Mouse (Mus musculus) forebrain, embryonic 10.5 days (tissue): ENCODE measurements around the gene Chchd10. TPM values are rescaled to one million over a fixed set of nuclear protein-coding genes. Genes with fewer than 3 reads are reported as not detected.

Experiments used
- DNase-seq: peaks from one replicate; pipeline ENCODE4 v3.0.0-alpha.2; 2017; ENCODE audit warnings: low spot score; ENCODE audit errors: extremely low spot score
- H3K27ac ChIP-seq: fragments of 300-500 bp; sonication (generic); 2 replicates; pipeline ENCODE4 v1.5.1; 2016; ENCODE audit warnings: mild to moderate bottlenecking
- H3K27me3 ChIP-seq: fragments of 300-500 bp; sonication (generic); 2 replicates; pipeline ENCODE4 v1.6.1; 2016; ENCODE audit warnings: mild to moderate bottlenecking; ENCODE audit not compliant: poor library complexity, severe bottlenecking
- H3K36me3 ChIP-seq: fragments of 300-500 bp; sonication (generic); replicated peaks from 2 replicates; pipeline ENCODE4 v1.6.1; 2016; ENCODE audit warnings: mild to moderate bottlenecking, moderate library complexity
- H3K4me1 ChIP-seq: fragments of 300-500 bp; sonication (generic); 2 replicates; pipeline ENCODE4 v1.6.1; 2016
- H3K4me3 ChIP-seq: fragments of 300-500 bp; sonication (generic); 2 replicates; pipeline ENCODE4 v1.5.1; 2016; ENCODE audit warnings: mild to moderate bottlenecking, moderate library complexity
- H3K9me3 ChIP-seq: fragments of 300-500 bp; sonication (generic); 2 replicates; pipeline ENCODE4 v1.6.1; 2016; ENCODE audit warnings: mild to moderate bottlenecking, moderate library complexity
- WGBS: fragments of 180-500 bp; shearing (Covaris S2); methylation state at CpG from one replicate; pipeline ENCODE4 v1.1.7; 2016; 5-methylcytosine and 5-hydroxymethylcytosine counted together
- polyA plus RNA-seq: library from polyadenylated mRNA; unstranded; fragments of >200 nt; fragmentation: Nextera tagmentation; extraction: Ambion mirVana; gene quantifications from 2 replicates; pipeline ENCODE4 v1.2.1, GENCODE M21; 2016

The Chchd10 gene
- polyA plus RNA-seq, 1 experiment from 2014 or later = 8.8 TPM

DNA sequence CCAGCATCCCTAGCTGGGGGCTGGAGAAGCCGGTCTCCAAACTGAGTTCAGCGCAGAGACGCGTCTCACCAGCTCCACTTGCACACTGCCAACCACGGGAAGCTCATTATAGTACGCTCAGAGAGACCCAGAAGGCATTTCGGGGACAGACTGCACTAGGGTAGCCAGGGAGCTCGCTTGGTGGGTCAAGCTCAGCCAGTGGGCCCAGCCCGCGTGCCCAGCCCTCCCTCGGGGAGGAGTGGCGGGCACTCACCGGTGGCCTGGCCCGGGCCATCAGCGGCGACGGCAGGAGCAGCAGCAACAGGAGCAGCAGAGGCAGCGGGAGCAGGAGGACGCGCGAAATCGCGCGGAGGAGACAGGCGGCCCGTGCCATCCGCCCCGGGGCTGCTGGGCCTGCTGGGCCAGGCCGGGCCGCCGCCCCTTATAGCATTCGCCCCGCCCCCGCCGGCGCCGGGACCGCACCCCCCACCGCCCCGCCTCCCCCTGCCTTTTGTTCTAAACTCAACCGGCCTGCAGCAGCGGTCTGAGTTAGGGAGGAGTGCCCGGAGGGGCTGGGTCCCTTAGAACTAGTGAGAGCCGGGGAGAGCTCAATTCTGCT is 750 bp upstream of the Chchd10 start:
- H3K27ac ChIP-seq = peak overlapping the region; percentile 90
- WGBS = under 1% methylated on average over 40 of the region's 44 CpGs
- peaks cover 9% of the 10 kb centered on the region for H3K36me3 ChIP-seq
- peaks cover 49% of the 10 kb centered on the region for H3K4me1 ChIP-seq
- H3K4me3 ChIP-seq = peak overlapping the region; percentile 74
- no peaks in the 10 kb centered on the region for H3K9me3 ChIP-seq
- peaks cover 92% of the 10 kb centered on the region for H3K27me3 ChIP-seq
- peak; percentile 72 for DNase-seq

DNA sequence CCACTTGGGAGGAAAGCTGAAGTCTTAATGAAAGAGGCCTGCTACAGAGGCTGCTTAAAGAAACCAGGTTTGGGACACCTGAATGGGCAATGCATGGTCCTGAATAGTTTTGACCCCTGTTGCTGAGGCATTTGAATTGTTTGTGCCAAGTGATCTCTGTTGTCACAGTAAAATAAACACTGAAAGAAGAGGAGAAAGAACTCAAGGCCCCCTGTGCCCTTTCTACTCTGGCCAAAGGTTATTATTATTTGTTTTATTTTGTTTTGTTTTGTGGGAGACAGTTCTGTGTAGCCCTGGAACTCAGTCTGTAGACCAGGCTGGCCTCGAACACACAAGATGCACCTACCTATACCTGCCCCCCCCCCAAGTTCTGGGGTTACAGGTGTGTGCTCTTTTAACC is 2.1 kb downstream of the Chchd10 start:
- peaks cover 97% of the 10 kb centered on the region for H3K27me3 ChIP-seq
- DNase-seq = no peak
- WGBS = 76% methylated on average over 1 of the region's 1 CpGs
- H3K4me3 ChIP-seq = peak overlapping the region; percentile 70
- H3K4me1 ChIP-seq = peaks cover 57% of the 10 kb centered on the region
- no peak overlapping the region for H3K27ac ChIP-seq
- H3K9me3 ChIP-seq = no peaks in the 10 kb centered on the region
- H3K36me3 ChIP-seq = no peaks in the 10 kb centered on the region

DNA sequence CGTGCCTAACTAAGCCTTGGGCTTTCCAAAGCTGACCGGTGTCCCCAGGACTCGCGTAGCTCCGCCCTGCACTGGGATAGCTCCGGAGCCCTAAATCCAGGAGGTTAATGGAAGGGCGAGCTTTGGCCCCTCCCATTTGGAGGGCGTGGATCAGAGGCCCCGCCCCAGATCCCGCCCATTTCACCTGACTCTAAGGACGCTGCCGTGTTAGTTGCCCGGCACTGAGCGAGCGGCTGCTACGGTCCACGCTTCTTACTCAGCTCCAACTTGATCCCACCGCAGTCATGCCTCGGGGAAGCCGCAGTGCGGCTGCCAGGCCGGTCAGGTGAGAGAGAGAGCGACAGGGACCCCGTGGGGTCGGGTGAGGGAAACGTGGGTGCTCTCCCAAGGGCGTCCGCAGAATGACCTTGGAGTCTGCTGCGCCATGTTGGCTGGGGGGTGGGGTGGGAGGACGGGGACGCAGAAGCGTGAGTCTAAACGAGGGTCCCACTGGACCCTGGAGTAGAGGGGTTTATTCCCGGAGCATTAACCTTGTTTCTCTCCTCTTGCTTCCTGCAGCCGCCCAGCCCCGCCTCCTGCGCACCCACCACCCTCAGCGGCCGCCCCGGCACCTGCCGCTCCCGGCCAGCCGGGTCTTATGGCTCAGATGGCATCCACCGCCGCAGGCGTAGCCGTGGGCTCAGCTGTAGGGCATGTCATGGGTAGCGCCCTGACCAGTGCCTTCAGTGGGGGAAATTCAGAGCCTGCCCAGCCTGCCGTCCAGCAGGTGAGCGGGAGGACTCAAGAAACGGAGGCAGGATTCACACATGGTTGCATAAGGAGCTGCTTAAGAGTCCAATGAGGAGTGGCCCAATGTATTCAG is 3.0 kb downstream of the Chchd10 start, which contains the start of gene Mmp11:
TSS of gene Mmp11 (minus strand) at position 817 of the 862 bp plus-strand sequence.
- Histone ChIP-seq H3K4me3 (peak within 1 kb of the TSS; percentile 70), H3K4me1 (peaks cover 57% of the 10 kb centered on the region), H3K27me3 (peaks cover 92% of the 10 kb centered on the region), H3K9me3 (no peaks in the 10 kb centered on the region), H3K27ac (peak within 1 kb of the TSS; percentile 66), H3K36me3 (no peaks in the 10 kb centered on the region)
- WGBS = 2% methylated on average over 51 of the region's 51 CpGs
- peak; percentile 78 for DNase-seq

- no peak for DNase-seq
- Histone ChIP-seq H3K4me1 (peaks cover 52% of the 10 kb centered on the region), H3K27me3 (peaks cover 84% of the 10 kb centered on the region), H3K9me3 (no peaks in the 10 kb centered on the region), H3K4me3 (no peak overlapping the region), H3K36me3 (no peaks in the 10 kb centered on the region), H3K27ac (no peak overlapping the region)
- 31% methylated on average over 18 of the region's 18 CpGs for WGBS
Observed at GRCm38 (mm10) chr10:75936909-75937667, 4.2 kb downstream of the Chchd10 start.

DNA sequence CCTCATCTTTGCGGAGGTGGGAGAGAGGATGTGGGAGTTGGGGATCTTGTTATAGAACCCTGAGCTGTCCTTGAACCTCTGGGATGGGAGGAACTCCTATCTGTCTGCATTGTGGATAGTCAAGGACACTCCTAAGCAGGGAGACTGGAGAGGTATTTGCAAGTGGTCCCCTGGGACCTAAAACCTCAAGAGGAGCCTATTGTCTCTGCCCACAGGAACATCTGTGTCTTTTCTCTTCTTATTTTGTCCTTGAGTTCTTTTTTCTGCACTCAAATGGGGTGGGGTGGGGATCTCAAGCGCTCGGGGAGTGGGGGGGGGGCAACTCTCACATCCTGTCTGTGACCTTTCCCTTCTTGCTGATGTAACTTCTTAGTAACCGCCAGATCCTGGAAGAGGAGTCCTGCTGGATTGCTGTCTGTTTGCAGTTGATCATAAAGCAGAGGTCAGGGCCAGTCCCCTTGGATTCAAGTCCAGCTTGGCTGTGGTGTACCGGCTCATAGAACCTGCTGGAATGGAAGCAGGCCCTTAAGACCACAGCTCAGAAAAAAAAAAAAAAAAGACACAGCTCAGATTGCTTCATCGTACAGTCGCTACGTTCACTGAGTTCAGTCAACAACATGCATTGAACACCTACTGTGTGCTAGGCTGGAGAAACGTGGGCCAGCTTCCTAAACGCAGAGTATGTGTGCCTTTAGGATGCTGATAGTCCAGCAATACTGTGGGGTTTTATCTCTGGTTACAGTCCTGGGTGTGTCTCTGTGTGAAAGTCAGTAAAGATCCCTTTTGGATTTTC is 5.1 kb downstream of the Chchd10 start:
- peaks cover 83% of the 10 kb centered on the region for H3K27me3 ChIP-seq
- H3K4me3 ChIP-seq = no peak overlapping the region
- H3K36me3 ChIP-seq = no peaks in the 10 kb centered on the region
- WGBS = 63% methylated on average over 10 of the region's 10 CpGs
- no peak overlapping the region for H3K27ac ChIP-seq
- no peaks in the 10 kb centered on the region for H3K9me3 ChIP-seq
- H3K4me1 ChIP-seq = peaks cover 42% of the 10 kb centered on the region
- DNase-seq = no peak

- DNase-seq = no peak
- 50% methylated on average over 9 of the region's 9 CpGs for WGBS
Observed at GRCm38 (mm10) chr10:75939481-75940234, 6.7 kb downstream of the Chchd10 start.

DNA sequence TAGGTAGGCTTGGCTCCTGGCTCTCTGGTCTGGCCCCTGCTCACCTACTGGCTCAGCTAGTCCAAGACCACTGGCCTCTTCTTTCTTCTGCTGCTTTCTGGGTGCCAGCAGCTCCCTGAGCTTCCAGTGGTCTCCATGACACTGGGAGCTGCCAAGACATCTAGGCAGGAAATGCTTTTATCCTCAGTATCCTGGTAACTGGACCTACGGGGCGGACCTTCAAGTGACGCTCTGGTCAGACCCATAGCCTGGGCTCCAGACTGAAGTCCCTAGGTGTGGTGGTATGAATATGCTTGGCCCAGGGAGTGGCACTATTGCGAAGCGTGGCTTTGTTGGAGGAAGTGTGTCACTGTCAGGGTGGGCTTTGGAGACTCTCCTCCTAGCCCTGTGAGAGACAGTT is 7.6 kb downstream of the Chchd10 start, which contains the start of gene Gm867:
TSS of gene Gm867 (minus strand) at position 153 of the 400 bp plus-strand sequence.
- 86% methylated on average over 5 of the region's 5 CpGs for WGBS
- DNase-seq = no peak
- H3K4me3 ChIP-seq = no peak within 1 kb of the TSS
- peaks cover 60% of the 10 kb centered on the region for H3K27me3 ChIP-seq
- H3K36me3 ChIP-seq = no peaks in the 10 kb centered on the region
- H3K4me1 ChIP-seq = peaks cover 44% of the 10 kb centered on the region
- H3K9me3 ChIP-seq = no peaks in the 10 kb centered on the region
- 0 out of 2 replicates have a peak within 1 kb of the TSS, but pooled peaks have one; percentile 1 for H3K27ac ChIP-seq

More at GRCm38 (mm10) chr10:75939481-75940234, 6.7 kb downstream of the Chchd10 start:
- H3K4me1 ChIP-seq = peaks cover 49% of the 10 kb centered on the region
- H3K27me3 ChIP-seq = peaks cover 69% of the 10 kb centered on the region
- H3K4me3 ChIP-seq = no peak overlapping the region
- no peaks in the 10 kb centered on the region for H3K36me3 ChIP-seq
- H3K9me3 ChIP-seq = no peaks in the 10 kb centered on the region
- H3K27ac ChIP-seq = 0 out of 2 replicates have a peak overlapping the region, but pooled peaks have one; percentile 1

DNA sequence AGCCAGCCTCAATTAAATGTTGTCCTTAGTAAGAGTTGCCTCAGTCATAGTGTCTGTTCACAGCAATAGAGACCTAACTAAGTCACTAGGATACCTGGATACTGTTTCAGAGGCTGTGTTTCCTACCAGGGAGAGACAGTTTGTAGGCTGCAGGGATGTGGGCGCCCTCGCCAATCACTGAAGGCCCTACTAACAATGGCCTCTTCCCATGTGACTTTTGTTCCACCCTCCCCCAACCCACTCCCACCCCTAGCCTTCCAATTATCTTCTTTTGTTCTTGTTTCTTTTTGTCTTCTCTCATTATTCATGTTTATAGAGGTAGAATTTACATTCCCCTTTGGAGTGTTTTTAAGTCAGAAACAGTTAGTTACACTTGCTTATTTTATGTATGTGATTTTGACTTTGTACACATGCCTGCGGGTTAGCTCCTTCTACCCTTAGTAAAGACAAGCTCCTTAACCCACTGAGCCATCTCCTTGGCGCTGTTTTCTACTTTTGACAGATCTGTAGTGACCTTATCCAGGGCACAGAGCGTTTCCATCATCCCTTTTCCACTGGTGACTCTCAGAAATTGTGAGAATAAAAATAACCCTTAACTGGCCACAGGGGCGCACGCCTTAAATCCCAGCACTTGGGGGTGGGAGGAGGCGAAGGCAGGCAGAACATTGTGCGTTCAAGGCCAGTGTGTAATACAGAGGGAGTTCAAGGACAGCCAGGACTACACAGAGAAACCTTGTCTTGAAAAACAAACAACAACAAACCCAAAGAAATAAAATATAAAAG is 8.3 kb downstream of the Chchd10 start:
- no peak for DNase-seq
- Histone ChIP-seq H3K9me3 (no peaks in the 10 kb centered on the region), H3K4me1 (peaks cover 37% of the 10 kb centered on the region), H3K4me3 (no peak overlapping the region), H3K27me3 (peaks cover 53% of the 10 kb centered on the region), H3K27ac (no peak overlapping the region), H3K36me3 (no peaks in the 10 kb centered on the region)
- 63% methylated on average over 9 of the region's 9 CpGs for WGBS

DNA sequence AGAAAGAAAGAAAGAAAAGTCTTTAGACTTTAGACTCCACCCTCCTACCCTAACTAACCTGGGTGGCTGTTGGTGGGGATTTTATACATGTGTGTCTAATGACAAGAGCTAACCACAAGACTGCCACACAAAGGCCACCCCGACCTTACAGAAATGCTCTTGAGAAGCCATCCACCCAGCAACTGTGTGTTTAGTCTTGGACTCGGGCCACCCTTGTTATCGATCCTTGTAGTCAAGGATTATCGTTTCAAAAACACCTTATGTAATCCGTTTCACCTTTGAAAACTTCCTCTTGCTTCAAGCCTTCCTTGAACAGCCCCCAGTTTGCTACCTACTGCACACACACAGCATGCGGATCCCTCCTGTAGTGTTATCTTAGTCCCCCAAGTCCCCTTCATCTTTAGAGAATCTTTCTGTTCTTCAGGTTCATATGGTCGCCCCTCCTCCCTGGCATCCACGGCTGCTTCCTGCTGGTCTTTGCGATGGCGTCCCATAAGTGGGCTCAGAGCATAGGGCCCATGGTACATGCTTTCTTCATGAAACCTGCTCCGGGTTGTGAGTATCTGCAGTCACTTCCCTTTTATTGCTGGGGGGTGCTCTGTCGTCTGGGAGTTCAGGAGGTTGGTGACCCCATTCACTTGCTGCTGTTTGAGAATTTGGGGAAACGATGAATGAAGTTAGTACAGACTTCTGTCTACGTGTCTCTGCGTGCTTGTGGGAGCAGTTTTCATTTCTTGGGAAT is 10.0 kb downstream of the Chchd10 start, which contains the start of gene Vpreb3:
TSS of gene Vpreb3 (plus strand) at position 322 of the 742 bp plus-strand sequence.
- no peak for DNase-seq
- Histone ChIP-seq H3K27ac (no peak within 1 kb of the TSS), H3K36me3 (no peaks in the 10 kb centered on the region), H3K27me3 (peaks cover 41% of the 10 kb centered on the region), H3K9me3 (no peaks in the 10 kb centered on the region), H3K4me3 (no peak within 1 kb of the TSS), H3K4me1 (peaks cover 30% of the 10 kb centered on the region)
- WGBS = 85% methylated on average over 15 of the region's 15 CpGs

- no peaks in the 10 kb centered on the region for H3K9me3 ChIP-seq
- no peaks in the 10 kb centered on the region for H3K36me3 ChIP-seq
- H3K27me3 ChIP-seq = peaks cover 44% of the 10 kb centered on the region
- DNase-seq = no peak
- H3K4me3 ChIP-seq = no peak overlapping the region
- H3K27ac ChIP-seq = no peak overlapping the region
- WGBS = 37% methylated on average over 11 of the region's 11 CpGs
- H3K4me1 ChIP-seq = peaks cover 30% of the 10 kb centered on the region
Observed at GRCm38 (mm10) chr10:75944066-75944772, 11.3 kb downstream of the Chchd10 start.
